Mouse (Mus musculus): ENCODE measurements around the gene P2ry14. TPM values are rescaled to one million over a fixed set of nuclear protein-coding genes. Genes with fewer than 3 reads are reported as not detected.

Gene P2ry14
- total and polyA plus RNA-seq, 3 experiments = 0.08 to 0.13 TPM; not detected in 1

- no peaks in the 10 kb centered on the region for H3K79me2 ChIP-seq (ENCODE audit: control insufficient read depth, insufficient read depth, low read length, poor library complexity)
- no peak overlapping the region for H3K4me3 ChIP-seq (ENCODE audit: control insufficient read depth in 1 of 2, insufficient read depth in 1 of 2, low read depth in 2 of 2, low read length in 2 of 2)
- peaks cover 0 to 6% of the 10 kb centered on the region in 2 experiments; a peak in 2 of 4 replicates for H3K36me3 ChIP-seq (ENCODE audit: control insufficient read depth in 1 of 2, insufficient read depth in 2 of 2, low read length in 2 of 2)
- no peaks in the 10 kb centered on the region; a peak in 1 of 4 replicates for H3K27me3 ChIP-seq (ENCODE audit: control insufficient read depth in 1 of 2, insufficient read depth in 2 of 2, low read length in 2 of 2)
- peaks cover 0 to 12% of the 10 kb centered on the region in 2 experiments; a peak in 3 of 4 replicates for H3K4me1 ChIP-seq (ENCODE audit: control insufficient read depth in 1 of 2, insufficient read depth in 2 of 2, low read length in 2 of 2)
- H3K27ac ChIP-seq (ENCODE audit: control insufficient read depth, low read depth, low read length) = no peak overlapping the region
- TF ChIP-seq CHD1 (IDR thresholded peaks at IDR 0.05; ENCODE audit: low read depth, low read length) (no peak), GABPA (IDR thresholded peaks at IDR 0.05; ENCODE audit: low read depth, low read length) (no peak), ZC3H11A (IDR thresholded peaks at IDR 0.05; ENCODE audit: low read depth, low read length) (no peak), USF1 (IDR thresholded peaks at IDR 0.05; ENCODE audit: low read depth, low read length) (no peak), GATA1 (IDR thresholded peaks at IDR 0.05; ENCODE audit: low read depth, low read length) (no peak), NELFE (IDR thresholded peaks at IDR 0.05; ENCODE audit: low read depth, low read length) (no peak), ZNF384 (IDR thresholded peaks at IDR 0.05; ENCODE audit: low read depth, low read length) (no peak), E2F4 (IDR thresholded peaks at IDR 0.05; ENCODE audit: borderline replicate concordance, low read depth, low read length) (no peak), CTCF (IDR thresholded peaks at IDR 0.05 in 2 of 3, conservative IDR thresholded peaks at IDR 0.05 in 1 of 3; ENCODE audit: control insufficient read depth in 1 of 3, insufficient read depth in 1 of 3, low read depth in 2 of 3, low read length in 3 of 3, poor library complexity in 1 of 3, severe bottlenecking in 1 of 3) (no peak), MAFK (IDR thresholded peaks at IDR 0.05; ENCODE audit: borderline replicate concordance, low read depth, low read length) (no peak), MAX (IDR thresholded peaks at IDR 0.05; ENCODE audit: low read length) (no peak), HCFC1 (IDR thresholded peaks at IDR 0.05; ENCODE audit: low read depth, low read length) (no peak), BHLHE40 (IDR thresholded peaks at IDR 0.05; ENCODE audit: borderline replicate concordance, low read depth, low read length) (no peak), SMC3 (IDR thresholded peaks at IDR 0.05; ENCODE audit: low read depth, low read length) (no peak), MYB (IDR thresholded peaks at IDR 0.05; ENCODE audit: low read depth, low read length) (no peak), POLR2AphosphoS5 (IDR thresholded peaks at IDR 0.05; ENCODE audit: borderline replicate concordance, low read depth, low read length) (no peak), RAD21 (IDR thresholded peaks at IDR 0.05; ENCODE audit: low read depth, low read length) (no peak), MYC (IDR thresholded peaks at IDR 0.05; ENCODE audit: low read depth, low read length) (no peak), TCF12 (IDR thresholded peaks at IDR 0.05; ENCODE audit: low read depth, low read length) (no peak)
- DNase-seq (ENCODE audit: low read depth, low spot score) = no peak
- no peaks in the 10 kb centered on the region for H3K9me3 ChIP-seq (replicated peaks; ENCODE audit: insufficient read depth, low read length)
- H3K9ac ChIP-seq (ENCODE audit: control insufficient read depth, low read depth, low read length, poor library complexity, severe bottlenecking) = no peak overlapping the region
Observed at GRCm38 (mm10) chr3:59107439-59107838, 46.0 kb downstream of the P2ry14 start.

- H3K9ac ChIP-seq (ENCODE audit: control insufficient read depth, low read depth, low read length, poor library complexity, severe bottlenecking) = no peak overlapping the region
- no peaks in the 10 kb centered on the region for H3K9me3 ChIP-seq (replicated peaks; ENCODE audit: insufficient read depth, low read length)
- H3K27ac ChIP-seq (ENCODE audit: control insufficient read depth, low read depth, low read length) = no peak overlapping the region
- no peak overlapping the region for H3K4me3 ChIP-seq (ENCODE audit: control insufficient read depth in 1 of 2, insufficient read depth in 1 of 2, low read depth in 2 of 2, low read length in 2 of 2)
- H3K36me3 ChIP-seq (ENCODE audit: control insufficient read depth in 1 of 2, insufficient read depth in 2 of 2, low read length in 2 of 2) = peaks cover 0 to 11% of the 10 kb centered on the region in 2 experiments; a peak in 2 of 4 replicates
- TF ChIP-seq USF1 (IDR thresholded peaks at IDR 0.05; ENCODE audit: low read depth, low read length) (no peak), EP300 (IDR thresholded peaks at IDR 0.05; ENCODE audit: low read depth in 1 of 2, low read length in 2 of 2) (peak in 1 of 2 experiments; percentile 29; a peak in 1 of 4 replicates), ETS1 (IDR thresholded peaks at IDR 0.05; ENCODE audit: low read depth, low read length) (peak; percentile 49; the same call in 1 of the 2 replicates), TAL1 (IDR thresholded peaks at IDR 0.05; ENCODE audit: low read length) (peak; percentile 22; the same call in 1 of the 2 replicates), GATA1 (IDR thresholded peaks at IDR 0.05; ENCODE audit: low read depth, low read length) (peak; percentile 45)
- no peaks in the 10 kb centered on the region; a peak in 2 of 4 replicates for H3K27me3 ChIP-seq (ENCODE audit: control insufficient read depth in 1 of 2, insufficient read depth in 2 of 2, low read length in 2 of 2)
- H3K4me1 ChIP-seq (ENCODE audit: control insufficient read depth in 1 of 2, insufficient read depth in 2 of 2, low read length in 2 of 2) = peaks cover 5 to 16% of the 10 kb centered on the region in 2 experiments
- H3K79me2 ChIP-seq (ENCODE audit: control insufficient read depth, insufficient read depth, low read length, poor library complexity) = no peaks in the 10 kb centered on the region
- peak; percentile 53 for DNase-seq (ENCODE audit: low read depth, low spot score)
Observed at GRCm38 (mm10) chr3:59104462-59104861, 49.0 kb downstream of the P2ry14 start.
